Mouse (Mus musculus): ENCODE measurements at regions not wholly inside any gene's neighbourhood (a gene's known extent, or its start where the extent isn't known, plus 50 kb on each side); places are given as distances from the start of the nearest gene placed in this dataset.
A peak's percentile ranks its signal among the peaks of the same experiment; 100 is the strongest.

GRCm38 (mm10) chr12:119028711-119029110, 62.5 kb upstream of the Abcb5 start:
- no peak for ATAC-seq (replicated peaks; ENCODE audit: poor library complexity, severe bottlenecking)

GRCm38 (mm10) chr12:119028161-119028560, 61.9 kb upstream of the Abcb5 start:
- no peak for ATAC-seq (replicated peaks; ENCODE audit: poor library complexity, severe bottlenecking)

GRCm38 (mm10) chr12:119027701-119028100, 61.5 kb upstream of the Abcb5 start:
- ATAC-seq (replicated peaks; ENCODE audit: poor library complexity, severe bottlenecking) = no peak

- ATAC-seq (replicated peaks; ENCODE audit: poor library complexity, severe bottlenecking) = peak; percentile 99
Observed at GRCm38 (mm10) chr12:119026311-119026710, 60.1 kb upstream of the Abcb5 start.

- no peak for ATAC-seq (replicated peaks; ENCODE audit: poor library complexity, severe bottlenecking)
Observed at GRCm38 (mm10) chr12:119024063-119024462, 57.8 kb upstream of the Abcb5 start.
